Mouse (Mus musculus): ENCODE measurements around the gene Wdcp.

DNA sequence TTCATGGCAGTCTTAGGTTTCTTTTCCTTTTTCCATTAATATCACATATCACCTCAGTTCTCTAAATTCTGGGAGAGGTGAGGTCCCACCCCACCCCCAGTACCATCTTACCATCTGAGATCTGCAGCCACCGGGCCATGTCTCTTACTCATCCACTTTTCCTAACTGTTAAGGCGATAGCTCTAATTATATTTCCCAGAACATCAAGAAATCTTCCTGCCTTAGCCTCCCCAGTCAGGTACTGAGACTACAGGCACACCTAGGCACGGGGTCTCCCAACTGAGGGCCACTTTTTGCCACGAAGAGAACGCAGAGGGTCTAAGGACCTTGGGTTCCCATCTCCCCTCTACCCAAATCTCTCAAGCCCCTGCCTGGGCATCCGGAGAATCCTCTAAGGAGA, 30.4 kb downstream of the Wdcp start:
- TF ChIP-seq CTCF (IDR thresholded peaks at IDR 0.05; ENCODE audit: control insufficient read depth, insufficient read depth, low read length) = no peak
- TF ChIP-seq POLR2A (IDR thresholded peaks at IDR 0.05; ENCODE audit: borderline replicate concordance, control insufficient read depth, low read depth, low read length) = no peak
